Mouse (Mus musculus) ovary, postnatal 36 days (tissue): ENCODE results near the gene Tspan1.

ENCODE experiments used
- DNase-seq: peaks from one replicate; pipeline ENCODE4 v3.0.0; 2022; ENCODE audit warnings: low spot score, mixed read lengths

The Tspan1 gene

DNA sequence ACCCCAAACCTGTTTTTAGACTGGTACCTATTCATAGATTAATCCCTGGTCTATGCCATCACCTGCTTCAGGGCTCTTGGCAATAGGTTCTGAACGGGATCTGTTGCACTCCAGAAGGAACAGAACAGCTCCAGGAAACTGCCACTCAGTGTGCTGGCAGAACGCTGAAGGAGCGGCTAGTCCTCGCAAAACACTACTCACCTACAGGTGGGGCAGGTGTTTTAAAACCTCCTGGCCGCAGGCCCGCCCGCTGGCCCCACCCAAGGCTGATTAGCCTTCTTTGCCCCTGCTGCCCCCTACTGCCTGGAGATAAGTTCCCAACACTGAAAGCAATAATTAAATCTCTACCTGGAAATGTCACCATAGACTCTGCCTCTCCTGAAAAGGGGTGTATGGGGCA, at the start of gene Tspan1:
Gene Tspan1, minus strand, starts transcription at position 198 of the 400 bp plus-strand sequence.
- DNase-seq, result peak; percentile 47

DNA sequence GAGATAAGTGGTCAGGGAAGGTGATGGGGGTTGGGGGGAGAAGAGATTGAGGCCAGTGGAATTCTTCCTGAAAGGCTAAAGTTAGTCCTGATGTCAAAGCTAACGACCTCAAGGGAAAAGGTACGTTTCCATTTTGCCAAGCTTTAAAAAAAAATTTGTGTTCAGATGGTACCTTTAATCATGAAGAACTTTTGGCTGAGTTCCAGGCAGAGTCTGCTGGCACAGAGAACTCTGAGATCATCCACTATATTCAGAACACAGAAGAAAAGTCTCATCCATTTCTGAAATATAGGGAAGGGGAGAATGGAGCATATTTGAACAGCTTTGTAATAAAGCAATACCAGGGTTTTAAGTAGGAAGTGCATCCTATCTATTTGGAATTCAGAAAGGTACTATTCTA, 49.6 kb upstream of the Tspan1 start:
- DNase-seq, result no peak

GRCm38 (mm10) chr4:116215895-116216605, 48.6 kb upstream of the Tspan1 start:
- DNase-seq, result no peak

DNA sequence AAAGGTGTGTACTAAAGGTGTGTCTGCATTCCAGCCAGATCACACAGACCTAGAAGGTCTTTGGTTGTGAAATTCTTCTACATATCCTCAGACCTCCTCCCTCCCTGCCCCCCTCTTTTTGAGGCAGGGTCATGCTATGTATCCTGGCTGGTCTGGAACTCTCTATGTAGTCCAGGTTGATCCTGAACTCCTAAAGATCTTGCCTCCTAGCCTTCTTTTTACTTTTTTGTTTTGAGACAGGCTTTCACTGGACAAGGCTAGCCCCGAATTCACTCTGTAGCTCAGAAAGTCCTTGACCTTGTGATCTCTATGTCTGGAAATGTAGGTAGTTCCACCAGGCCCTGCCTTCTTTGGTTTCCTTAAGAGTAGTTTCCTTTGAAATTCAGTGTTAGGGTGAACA, 41.5 kb upstream of the Tspan1 start:
- no peak for DNase-seq

DNA sequence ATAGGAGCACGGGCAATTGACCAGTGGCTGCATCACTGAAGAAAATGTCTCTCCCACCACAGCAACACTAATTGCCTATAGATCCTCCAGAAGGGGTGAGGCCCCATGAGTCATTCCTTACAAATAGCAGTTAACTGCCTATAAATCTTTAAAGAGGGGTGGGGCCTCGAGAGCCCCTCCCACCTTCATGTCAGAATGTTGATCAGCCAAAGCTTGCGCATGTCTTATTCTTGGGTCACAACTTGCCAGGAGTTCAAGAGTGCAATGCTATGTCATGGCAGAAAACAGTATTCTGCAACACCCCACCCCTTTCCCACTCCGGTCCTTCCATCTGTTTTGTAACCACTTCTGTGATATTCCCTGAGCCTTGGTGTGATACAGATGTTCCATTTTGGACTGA, 39.1 kb upstream of the Tspan1 start:
- no peak for DNase-seq

DNA sequence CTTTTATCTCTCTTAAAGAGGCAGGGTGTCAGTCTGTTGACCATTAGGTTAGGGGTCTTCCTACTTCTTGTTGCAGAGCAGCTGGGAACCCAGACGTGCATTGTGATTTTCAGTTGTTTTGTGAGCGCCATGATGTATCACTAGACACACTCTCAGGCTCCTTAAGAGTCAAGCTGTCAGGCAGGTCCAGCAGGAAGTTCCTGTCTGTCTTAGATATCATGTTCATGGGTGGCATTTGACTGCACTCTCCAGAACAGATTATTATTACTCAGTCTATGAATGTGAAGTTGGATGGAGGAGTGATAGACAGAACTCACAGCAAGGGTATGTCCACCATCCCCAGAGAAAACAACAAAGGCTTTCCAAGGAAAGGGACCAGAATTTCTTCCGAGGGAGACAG, 37.0 kb upstream of the Tspan1 start:
- DNase-seq, result no peak

- DNase-seq, result no peak
Observed at GRCm38 (mm10) chr4:116198422-116198821, 31.0 kb upstream of the Tspan1 start.

DNA sequence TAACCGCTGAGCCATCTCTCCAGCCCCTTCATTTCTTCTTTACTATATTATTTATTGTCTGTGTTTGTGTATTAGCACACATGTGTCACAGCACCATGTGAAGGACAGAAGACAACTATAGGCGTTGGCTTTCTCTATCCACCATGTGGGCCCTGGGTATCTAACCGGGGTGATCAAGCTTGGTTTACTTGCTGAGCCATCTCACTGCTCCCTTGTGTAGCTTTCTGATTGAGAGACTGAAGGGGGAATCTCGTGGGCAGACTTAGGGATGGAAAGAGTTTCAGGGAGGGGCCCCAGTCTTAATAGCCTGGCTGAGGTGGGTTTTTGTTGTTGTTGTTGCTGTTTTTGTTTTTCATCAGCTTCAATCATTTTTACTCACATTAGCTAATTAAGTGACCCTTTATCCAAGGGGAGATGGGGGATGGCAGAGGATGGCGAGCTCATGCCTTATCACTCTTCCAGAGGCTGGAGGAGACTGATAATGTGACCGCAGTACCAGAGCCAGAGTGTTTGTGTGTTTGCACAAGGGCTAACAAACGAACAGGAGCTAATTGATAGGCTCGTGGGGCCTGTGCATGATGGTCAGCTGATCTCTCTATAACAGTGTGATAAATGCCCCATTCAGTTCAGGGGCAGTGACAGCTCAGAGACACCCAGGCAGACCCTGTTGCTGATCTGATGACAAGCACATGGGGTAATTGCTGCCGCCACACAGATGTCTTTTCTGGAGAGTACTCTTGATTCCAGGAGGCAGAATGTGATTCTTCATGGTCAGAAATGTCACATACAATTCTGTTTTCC, 26.4 kb upstream of the Tspan1 start:
- no peak for DNase-seq

DNA sequence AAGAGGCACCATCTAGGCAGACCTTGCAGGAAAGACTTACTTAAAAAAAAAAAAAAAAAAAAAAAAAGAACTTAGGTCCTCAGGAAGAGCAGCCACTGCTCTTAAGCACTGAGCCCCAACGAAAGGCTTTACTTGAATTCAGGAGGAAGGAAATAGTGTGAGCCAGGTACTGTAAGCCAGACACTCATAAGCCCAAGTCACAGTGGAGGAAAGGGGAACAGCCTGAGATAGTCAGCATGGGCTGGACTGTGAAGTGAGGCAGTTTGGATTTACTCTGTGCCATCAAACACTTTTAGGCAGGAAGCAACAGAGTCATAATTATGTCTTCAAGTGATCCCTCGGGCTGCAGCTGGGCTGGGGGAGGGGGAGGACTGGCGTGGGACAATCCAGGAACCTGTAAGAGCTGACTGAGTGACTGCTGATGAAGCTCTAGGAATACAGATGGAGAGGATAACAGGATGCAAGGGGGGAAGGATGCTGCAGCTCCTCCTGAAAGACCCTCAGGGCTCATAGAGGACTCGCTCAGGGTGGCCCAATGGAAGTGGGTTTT, 25.0 kb upstream of the Tspan1 start:
- DNase-seq, result no peak

DNA sequence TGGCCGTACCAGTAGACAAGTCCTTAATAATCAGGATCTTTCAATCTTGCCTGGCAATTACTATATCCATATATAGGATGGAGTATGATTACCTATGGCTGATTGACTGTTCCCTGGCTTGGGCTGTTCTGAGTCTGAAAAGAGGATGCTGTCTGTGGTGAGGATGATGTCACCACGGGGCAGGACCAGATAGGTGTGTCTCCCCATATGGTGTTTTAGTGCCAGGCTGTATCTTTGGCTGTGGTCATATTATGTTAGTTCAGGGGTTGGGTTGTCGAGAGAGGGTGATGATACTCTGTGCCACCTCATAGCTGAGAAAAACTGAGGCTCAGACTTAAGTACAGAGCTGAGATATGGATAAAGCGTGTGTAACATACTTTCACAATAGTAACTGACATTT, 17.7 kb upstream of the Tspan1 start:
- DNase-seq, result no peak

DNA sequence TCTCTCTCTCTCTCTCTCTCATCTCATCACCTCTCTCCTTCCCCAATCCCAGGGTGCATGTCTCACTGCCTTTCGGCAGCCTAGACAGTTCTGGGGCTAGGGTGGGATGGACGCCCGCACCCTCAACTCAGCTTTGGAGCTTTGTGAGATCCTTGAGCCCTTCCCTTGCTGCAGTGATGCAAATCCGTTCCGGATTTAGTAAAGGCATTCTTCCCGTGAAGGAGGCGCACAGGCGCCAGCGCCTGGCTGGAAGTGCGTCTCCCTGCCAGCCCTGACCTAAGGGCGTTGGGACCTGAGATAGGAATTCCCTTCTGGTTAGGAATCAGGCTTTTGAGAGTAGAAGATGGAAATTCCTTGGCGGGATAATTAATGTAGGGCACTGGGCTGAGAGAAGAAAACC, 15.3 kb upstream of the Tspan1 start:
- DNase-seq, result no peak

GRCm38 (mm10) chr4:116182079-116182478, 14.7 kb upstream of the Tspan1 start:
- DNase-seq, result no peak

GRCm38 (mm10) chr4:116177140-116177539, 9.7 kb upstream of the Tspan1 start:
- DNase-seq, result peak; percentile 49

GRCm38 (mm10) chr4:116176543-116176988, 9.2 kb upstream of the Tspan1 start:
- DNase-seq, result peak; percentile 65

GRCm38 (mm10) chr4:116175711-116176542, 8.5 kb upstream of the Tspan1 start:
- no peak for DNase-seq

DNA sequence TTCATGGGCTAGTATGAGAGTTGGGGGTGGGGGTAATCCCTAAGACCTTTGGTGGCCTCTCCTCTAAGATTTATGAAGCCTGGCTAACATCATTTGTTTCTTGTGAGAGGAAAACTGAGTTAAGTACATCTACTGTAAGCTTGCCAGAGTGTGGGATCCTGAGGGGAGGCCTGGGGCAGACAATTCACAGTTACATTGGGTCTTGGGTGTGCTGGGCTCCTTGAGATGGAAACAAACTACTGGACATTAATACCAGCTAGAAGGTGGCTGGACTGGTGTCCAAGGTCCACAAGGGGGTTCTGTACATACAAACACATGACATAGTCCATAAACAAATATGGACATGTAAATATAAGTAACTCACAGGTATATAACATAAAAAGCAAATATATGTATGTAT, 7.7 kb upstream of the Tspan1 start:
- no peak for DNase-seq

DNA sequence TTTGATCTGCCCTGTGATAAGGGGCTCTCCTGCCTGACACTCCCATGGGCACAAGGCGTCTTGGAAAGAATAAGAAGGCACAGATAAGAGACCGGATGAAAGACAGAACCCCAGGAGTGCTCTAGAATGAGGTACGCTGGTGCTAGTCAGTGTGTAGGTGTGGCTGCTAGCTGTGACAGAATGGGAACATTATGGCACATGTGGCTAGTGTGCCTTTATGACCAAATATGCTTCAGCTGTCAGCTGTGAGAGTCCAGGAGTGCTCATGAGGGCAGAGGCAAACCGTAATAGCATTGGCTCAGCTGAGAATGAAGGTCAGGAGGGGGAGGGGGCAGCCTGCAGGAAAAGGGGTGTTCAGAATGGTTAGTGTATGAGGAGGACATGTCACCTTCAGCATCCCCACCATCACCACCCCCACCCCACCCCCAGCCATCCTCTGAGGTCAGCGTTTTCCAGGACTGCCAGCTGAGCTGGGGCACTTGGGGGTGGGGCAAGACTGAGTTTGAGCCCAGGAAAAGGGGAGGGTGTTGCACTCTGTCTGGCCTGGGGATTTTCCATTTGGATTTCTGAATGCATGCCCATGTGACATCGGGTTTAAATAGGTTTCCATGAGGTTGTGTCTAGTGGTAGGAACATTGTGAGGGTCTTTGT, 7.2 kb upstream of the Tspan1 start:
- no peak for DNase-seq

DNA sequence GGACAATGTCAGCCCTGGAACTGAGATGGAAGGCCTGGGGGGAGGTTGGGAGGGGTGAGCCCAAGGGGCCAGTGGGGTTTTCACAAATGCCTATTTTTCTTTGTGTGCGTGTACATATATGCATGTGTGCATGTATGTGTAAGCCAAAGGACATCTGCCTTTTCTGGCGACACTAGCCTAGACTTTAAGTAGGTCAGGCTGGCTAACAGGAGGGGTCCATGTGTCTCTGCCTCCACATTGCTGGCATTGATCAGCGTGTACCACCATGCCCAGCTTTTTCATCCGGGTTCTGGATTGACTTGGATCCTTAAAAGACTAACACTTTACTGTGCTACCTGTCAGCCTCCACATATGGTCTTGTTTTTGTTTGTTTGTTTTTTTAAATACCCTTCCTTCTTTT, 6.4 kb upstream of the Tspan1 start:
- no peak for DNase-seq

DNA sequence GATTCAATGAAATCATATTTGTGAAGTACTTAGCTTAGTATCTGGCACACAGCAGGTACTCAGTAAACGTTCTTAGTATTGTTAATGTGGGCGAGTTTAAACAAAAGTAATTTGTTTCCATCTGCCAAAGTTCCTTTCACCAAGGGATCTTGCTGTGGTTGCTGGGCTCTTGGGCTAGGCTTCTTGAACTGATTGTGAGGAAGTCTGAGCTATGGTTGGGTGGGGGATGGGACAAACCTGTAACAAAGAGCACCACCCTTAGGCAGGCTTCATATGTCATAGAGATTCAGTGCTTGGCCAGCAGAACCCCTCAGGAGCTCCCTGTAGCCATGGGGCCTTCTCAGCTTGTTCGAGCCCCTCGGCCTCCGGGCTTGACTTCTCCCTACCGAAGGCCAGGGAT, 5.7 kb upstream of the Tspan1 start, which contains the start of the genes 1700042G07Rik and Gm49337:
Gene 1700042G07Rik, plus strand, starts transcription at position 301 of the 400 bp plus-strand sequence.
Gene Gm49337, plus strand, starts transcription at position 313 of the 400 bp plus-strand sequence.
- DNase-seq, result no peak

GRCm38 (mm10) chr4:116169353-116169672, 1.9 kb upstream of the Tspan1 start:
- DNase-seq, result no peak

- DNase-seq, result peak; percentile 62
Observed at GRCm38 (mm10) chr4:116168617-116169352, 1.4 kb upstream of the Tspan1 start.
